Mouse (Mus musculus): ENCODE results near the gene Htr3a.

GRCm38 (mm10) chr9:48865235-48865634 lies 45.7 kb downstream of the Htr3a start:
- TF ChIP-seq ZKSCAN1 (IDR thresholded peaks at IDR 0.05; ENCODE audit: borderline replicate concordance, low read depth, low read length) (no peak), EP300 (IDR thresholded peaks at IDR 0.05; ENCODE audit: low read length) (no peak), GABPA (IDR thresholded peaks at IDR 0.05; ENCODE audit: insufficient replicate concordance, low read depth, low read length) (no peak), MAFK (IDR thresholded peaks at IDR 0.05; ENCODE audit: insufficient replicate concordance, low read length) (no peak), MXI1 (IDR thresholded peaks at IDR 0.05; ENCODE audit: low read depth, low read length) (no peak), POLR2A (IDR thresholded peaks at IDR 0.05; ENCODE audit: low read depth, low read length) (no peak), RAD21 (IDR thresholded peaks at IDR 0.05; ENCODE audit: low read depth, low read length) (no peak), RCOR1 (conservative IDR thresholded peaks at IDR 0.05; ENCODE audit: low read depth, low read length) (no peak), CTCF (conservative IDR thresholded peaks at IDR 0.05 in 1 of 2, IDR thresholded peaks at IDR 0.05 in 1 of 2; ENCODE audit: low read depth in 2 of 2, low read length in 2 of 2) (no peak), MAZ (IDR thresholded peaks at IDR 0.05; ENCODE audit: low read depth, low read length) (no peak)
